Mouse (Mus musculus) duodenum, adult 2 months (tissue): ENCODE data around the gene Ap3b2. TPM values are rescaled to one million over a fixed set of nuclear protein-coding genes. Genes with fewer than 3 reads are reported as not detected.

ENCODE experiments used
- polyA plus RNA-seq: library from polyadenylated mRNA; depleted of rRNA; stranded (reverse); fragments of >200 nt; gene quantifications from 2 replicates; pipeline ENCODE4 v1.2.3, GENCODE M21; 2012; ENCODE audit warnings: low replicate concordance; rRNA removed

Ap3b2 gene
- 1.0 and 1.9 TPM in 2 replicates for polyA plus RNA-seq

DNA sequence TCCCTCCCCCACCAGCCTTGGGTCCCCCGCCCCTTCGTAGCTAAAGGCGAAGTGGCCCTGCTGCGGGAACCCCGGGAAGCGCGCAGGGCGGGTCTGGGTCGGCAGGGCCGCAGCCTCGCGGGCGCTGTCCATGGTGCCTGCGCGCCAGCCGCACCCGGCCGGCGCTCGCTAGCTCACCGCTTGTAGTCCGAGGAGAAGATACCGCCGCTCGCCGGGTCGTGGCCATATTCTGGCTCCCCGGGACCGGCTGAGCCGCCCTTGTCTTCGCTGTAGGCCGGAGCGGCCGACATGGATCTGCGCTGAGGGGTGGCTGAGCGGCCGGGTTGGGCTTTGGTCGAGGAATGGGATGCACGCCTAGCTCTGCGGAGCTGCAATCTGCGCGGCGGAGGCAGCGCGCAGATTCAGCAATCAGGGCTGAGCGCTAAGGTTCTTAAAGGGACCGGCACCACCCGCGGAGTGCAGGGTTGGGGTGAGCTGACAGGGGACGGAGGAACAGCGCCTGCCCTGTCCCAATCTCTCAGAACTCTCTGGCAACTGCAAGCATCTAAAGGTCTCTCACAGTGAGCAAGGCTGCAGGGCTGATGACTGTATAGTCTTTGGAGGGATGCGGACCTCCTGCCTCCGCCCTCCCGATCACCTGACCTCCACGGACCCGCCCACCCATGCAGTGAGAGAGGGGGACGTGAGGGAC, at the start of gene Ap3b2:
Ap3b2 (minus strand) TSS at position 595 of the 691 bp plus-strand sequence.

GRCm38 (mm10) chr7:81498181-81498580, 4.5 kb upstream of the Ap3b2 start, which contains the start of gene BC048679:
Gene BC048679 (minus strand): TSS chr7:81498281.

DNA sequence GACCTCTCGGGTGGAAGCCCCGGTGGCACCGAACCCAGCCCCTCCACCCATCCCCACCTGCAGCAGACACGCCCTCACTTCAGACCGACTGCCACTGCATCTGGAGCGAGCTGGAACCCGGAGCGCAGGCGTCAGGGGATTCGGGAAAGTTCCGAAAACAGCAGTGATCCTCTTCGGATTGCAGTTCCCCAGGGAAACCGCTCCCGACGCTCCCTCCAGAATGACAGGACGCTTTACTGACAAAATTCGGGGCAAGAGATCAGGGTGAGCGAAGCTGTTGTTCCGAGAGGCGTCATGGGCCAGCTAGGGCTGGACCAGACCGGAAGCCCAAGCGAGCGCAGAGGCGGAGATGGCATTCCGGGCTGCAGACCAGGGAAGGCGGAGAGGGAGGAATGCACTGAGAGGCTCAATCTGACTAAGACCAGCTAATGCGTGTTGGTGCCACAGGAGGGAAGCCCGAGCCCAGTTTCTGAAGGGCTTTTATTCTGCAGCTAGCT, 38.5 kb downstream of the Ap3b2 start, which contains the start of gene Cpeb1:
Cpeb1 (minus strand) TSS at position 311 of the 497 bp plus-strand sequence.

Other genes starting within 250 kb of the Ap3b2 start
- gene Rps17, start 148.7 kb downstream of the Ap3b2 start, polyA plus RNA-seq = 362 and 399 TPM in 2 replicates
- gene Cpeb1, start 38.5 kb downstream of the Ap3b2 start, polyA plus RNA-seq = 0.44 and 1.3 TPM in 2 replicates
- gene BC048679, start 4.4 kb upstream of the Ap3b2 start, polyA plus RNA-seq = not detected in 2 replicates
- 0.04 TPM in 1 of 2 replicates, not detected in the other for gene Fsd2, start 73.0 kb upstream of the Ap3b2 start, polyA plus RNA-seq
- 21.4 and 40.7 TPM in 2 replicates for gene Whamm, start 77.3 kb upstream of the Ap3b2 start, polyA plus RNA-seq
- gene Homer2, start 213.6 kb upstream of the Ap3b2 start, polyA plus RNA-seq = 16.4 and 23.1 TPM in 2 replicates